Mouse (Mus musculus) adrenal gland, postnatal 25 days (tissue): ENCODE measurements around the gene Cryl1. TPM values are rescaled to one million over a fixed set of nuclear protein-coding genes. Genes with fewer than 3 reads are reported as not detected.

Experiments used
- DNase-seq: peaks from one replicate; pipeline ENCODE4 v3.0.0; 2021; ENCODE audit warnings: mixed read lengths
- total RNA-seq: library from RNA; stranded (reverse); gene quantifications from 2 replicates; pipeline ENCODE4 v1.2.3, GENCODE M21; 2021

The Cryl1 gene
- total RNA-seq, 1 experiment from 2014 or later: 19.8 TPM

DNA sequence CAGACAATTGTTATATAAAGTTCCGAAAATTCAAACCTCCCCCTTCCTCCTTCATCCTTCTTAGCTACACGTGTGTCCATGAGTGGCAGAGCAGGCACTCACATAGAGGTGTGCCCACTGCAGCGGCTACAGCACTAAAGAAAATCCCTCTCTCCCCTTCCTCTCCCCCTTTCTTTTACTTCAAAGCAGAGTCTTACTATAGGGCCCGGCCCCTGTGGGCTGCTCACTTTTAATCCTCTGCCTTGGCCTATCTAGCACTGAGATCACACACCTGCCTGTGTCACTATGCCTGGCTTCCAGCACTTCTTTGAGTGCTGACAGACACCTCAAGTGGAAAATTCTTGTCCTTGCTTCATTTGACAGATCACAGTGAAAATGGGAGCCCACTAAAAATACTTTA lies 163.6 kb downstream of the Cryl1 start:
- no peak for DNase-seq

DNA sequence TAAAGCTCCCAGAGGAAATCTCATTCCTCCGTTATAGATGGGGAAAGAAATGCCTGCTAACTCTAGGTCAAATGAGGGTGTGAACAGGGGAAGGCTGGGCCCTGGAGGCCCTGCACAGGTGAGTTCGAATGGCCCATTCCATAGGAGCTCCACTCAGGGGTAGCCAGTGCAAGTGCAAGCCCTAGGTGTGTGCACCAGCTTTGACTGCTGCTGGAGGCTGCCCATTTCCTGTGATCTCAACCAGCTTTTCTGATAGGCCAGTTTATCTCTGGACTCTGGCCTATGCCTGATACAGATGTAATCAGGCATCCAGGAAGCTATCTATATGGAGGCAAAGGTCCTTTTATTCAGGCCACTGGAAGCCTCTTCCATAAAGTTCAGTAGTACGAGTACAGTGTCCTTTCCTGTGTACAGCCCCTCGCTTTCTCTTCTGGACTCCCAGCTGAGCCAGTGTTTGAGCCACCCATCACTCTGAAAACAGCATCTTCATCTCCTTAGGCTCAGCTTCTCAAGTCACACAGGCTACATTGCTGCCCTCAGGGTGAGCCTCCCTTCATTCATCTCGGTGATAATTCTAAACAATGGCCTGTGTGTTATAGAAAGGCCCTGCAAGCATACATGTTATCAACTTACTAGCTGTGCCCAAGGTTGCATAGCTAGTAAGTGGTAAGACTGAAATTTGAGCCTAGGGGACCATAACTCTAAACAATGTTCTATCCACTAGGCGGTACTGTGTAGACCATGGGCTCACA lies 167.9 kb downstream of the Cryl1 start:
- no peak for DNase-seq

Other genes with a start within 250 kb of the Cryl1 start
- gene Ift88, start 25.5 kb upstream of the Cryl1 start, total RNA-seq: 8.3 and 11.2 TPM in 2 replicates
- gene Il17d, start 126.2 kb upstream of the Cryl1 start, total RNA-seq: 1.9 and 3.7 TPM in 2 replicates
- 26.8 and 28.6 TPM in 2 replicates for gene Eef1akmt1, start 173.1 kb upstream of the Cryl1 start, total RNA-seq